Mouse (Mus musculus): ENCODE data around the gene Gm42906. TPM values are rescaled to one million over a fixed set of nuclear protein-coding genes. Genes with fewer than 3 reads are reported as not detected.

Gene Gm42906
- polyA plus RNA-seq, 1 experiment from 2014 or later: not detected

GRCm38 (mm10) chr5:151042911-151043310 lies 385.1 kb downstream of the Gm42906 start:
- H3K4me1 ChIP-seq: peaks cover 13% of the 10 kb centered on the region
- WGBS: 95% methylated on average over 5 of the region's 5 CpGs
- no peak overlapping the region for H3K4me2 ChIP-seq (replicated peaks)
- H3K27me3 ChIP-seq: no peaks in the 10 kb centered on the region
- peaks cover 14% of the 10 kb centered on the region for H3K36me3 ChIP-seq
- H3K4me3 ChIP-seq (replicated peaks): no peak overlapping the region
- H3K27ac ChIP-seq (replicated peaks): no peak overlapping the region
- H3K9me3 ChIP-seq (replicated peaks): no peaks in the 10 kb centered on the region
- H3K9ac ChIP-seq: no peak overlapping the region
- no peak for ATAC-seq (ENCODE audit: insufficient number of reproducible peaks, low FRiP score, low TSS enrichment, low read depth)

DNA sequence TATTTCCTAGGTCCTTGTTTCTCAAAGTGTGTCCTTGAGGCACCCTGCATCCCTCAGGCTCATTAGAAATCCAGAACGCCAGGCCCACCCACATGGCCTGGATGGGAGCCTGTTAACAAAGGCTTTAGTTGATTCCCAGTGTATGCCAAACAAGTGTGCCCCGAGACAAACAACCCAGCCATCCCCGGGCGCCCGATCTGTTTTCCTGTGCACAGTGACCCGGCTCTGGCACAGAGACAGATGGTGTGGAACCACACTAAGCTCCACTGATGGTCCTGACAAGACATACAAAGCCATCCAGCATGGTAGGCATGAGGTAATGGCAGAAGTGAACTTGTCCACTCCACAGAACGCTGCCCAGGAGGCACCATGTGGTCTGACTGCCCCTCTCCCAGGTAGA lies 390.1 kb downstream of the Gm42906 start:
- no peak overlapping the region for H3K4me3 ChIP-seq (replicated peaks)
- no peak overlapping the region for H3K4me2 ChIP-seq (replicated peaks)
- H3K9me3 ChIP-seq (replicated peaks): no peaks in the 10 kb centered on the region
- ATAC-seq (ENCODE audit: insufficient number of reproducible peaks, low FRiP score, low TSS enrichment, low read depth): no peak
- peaks cover 7% of the 10 kb centered on the region; the same call in 1 of the 2 replicates for H3K36me3 ChIP-seq
- H3K27ac ChIP-seq (replicated peaks): no peak overlapping the region
- 79% methylated on average over 7 of the region's 7 CpGs for WGBS
- no peak overlapping the region for H3K9ac ChIP-seq
- no peaks in the 10 kb centered on the region for H3K27me3 ChIP-seq
- H3K4me1 ChIP-seq: 0 out of 2 replicates have a peak, but pooled peaks cover 2% of the 10 kb centered on the region

DNA sequence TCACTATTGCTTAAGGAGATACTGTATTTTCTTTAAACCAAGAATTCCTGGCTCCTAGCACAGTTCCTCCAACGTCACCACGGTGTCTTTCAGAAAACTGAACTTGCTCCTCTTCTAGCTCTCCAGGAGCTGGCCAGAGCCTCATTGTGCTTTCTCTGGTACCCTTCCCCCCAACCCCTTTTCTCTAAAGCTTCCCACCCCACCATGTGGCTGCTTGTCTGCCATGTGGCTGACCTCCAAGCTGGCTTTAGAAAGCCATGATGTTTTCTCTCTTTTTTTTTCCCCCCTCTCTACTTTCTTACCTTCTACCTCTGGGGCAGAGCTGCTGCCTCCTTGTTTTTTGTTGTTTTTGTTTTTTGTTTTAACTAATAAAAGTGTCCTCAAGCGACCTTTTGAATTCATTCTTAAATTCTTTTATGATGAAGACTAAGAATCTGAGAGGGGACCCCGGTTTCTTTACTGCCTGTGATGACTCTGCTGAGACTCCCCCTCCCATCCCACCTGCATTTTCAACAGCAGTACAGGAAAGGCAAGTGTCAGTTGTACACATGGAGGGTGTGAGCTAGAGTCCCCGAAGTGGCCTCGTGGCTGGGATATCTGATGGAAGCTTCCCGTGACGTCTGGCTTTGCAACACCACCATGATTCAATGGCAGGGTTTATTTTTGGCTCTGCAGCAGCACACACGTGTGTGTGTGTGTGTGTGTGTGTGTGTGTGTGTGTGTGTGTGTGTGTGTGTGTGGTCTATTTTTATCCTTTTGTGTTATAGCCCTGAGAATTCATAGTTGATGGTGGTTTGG lies 393.0 kb downstream of the Gm42906 start:
- Histone ChIP-seq H3K4me1 (0 out of 2 replicates have a peak, but pooled peaks cover 2% of the 10 kb centered on the region), H3K27me3 (no peaks in the 10 kb centered on the region), H3K9me3 (replicated peaks) (no peaks in the 10 kb centered on the region), H3K9ac (no peak overlapping the region), H3K36me3 (peaks cover 4% of the 10 kb centered on the region; the same call in 1 of the 2 replicates), H3K4me3 (replicated peaks) (no peak overlapping the region), H3K27ac (replicated peaks) (no peak overlapping the region), H3K4me2 (replicated peaks) (no peak overlapping the region)
- ATAC-seq (ENCODE audit: insufficient number of reproducible peaks, low FRiP score, low TSS enrichment, low read depth): no peak
- WGBS: 52% methylated on average over 9 of the region's 9 CpGs

DNA sequence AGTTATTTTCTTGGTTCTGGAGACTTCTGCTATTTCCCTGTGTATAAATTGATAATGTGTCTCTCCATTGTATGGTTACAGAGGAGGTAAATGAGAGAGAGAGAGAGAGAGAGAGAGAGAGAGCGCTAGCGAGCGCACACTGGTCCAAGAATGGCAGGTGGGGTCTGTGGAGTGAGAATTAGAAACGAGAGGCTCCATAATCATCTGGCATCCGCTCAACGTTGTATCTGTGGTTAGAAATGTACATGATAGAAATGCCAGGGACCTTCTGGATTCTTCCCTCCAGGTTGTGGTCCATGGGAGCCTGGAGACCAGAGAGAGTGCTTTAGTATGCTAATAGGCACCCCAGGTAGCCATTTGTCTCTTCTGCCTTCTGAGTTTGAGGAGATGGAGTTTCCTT lies 399.1 kb downstream of the Gm42906 start:
- Histone ChIP-seq H3K9ac (no peak overlapping the region), H3K4me3 (replicated peaks) (no peak overlapping the region), H3K4me1 (peaks cover 2% of the 10 kb centered on the region), H3K9me3 (replicated peaks) (no peaks in the 10 kb centered on the region), H3K27me3 (no peaks in the 10 kb centered on the region), H3K36me3 (no peaks in the 10 kb centered on the region), H3K27ac (replicated peaks) (no peak overlapping the region), H3K4me2 (replicated peaks) (no peak overlapping the region)
- no peak for ATAC-seq (ENCODE audit: insufficient number of reproducible peaks, low FRiP score, low TSS enrichment, low read depth)
- 72% methylated on average over 6 of the region's 6 CpGs for WGBS

GRCm38 (mm10) chr5:151027171-151027570 lies 400.8 kb downstream of the Gm42906 start:
- Histone ChIP-seq H3K27me3 (no peaks in the 10 kb centered on the region), H3K4me1 (peaks cover 16% of the 10 kb centered on the region), H3K4me2 (replicated peaks) (no peak overlapping the region), H3K36me3 (no peaks in the 10 kb centered on the region), H3K4me3 (replicated peaks) (no peak overlapping the region), H3K9me3 (replicated peaks) (no peaks in the 10 kb centered on the region), H3K9ac (no peak overlapping the region), H3K27ac (replicated peaks) (no peak overlapping the region)
- 42% methylated on average over 7 of the region's 7 CpGs for WGBS
- no peak for ATAC-seq (ENCODE audit: insufficient number of reproducible peaks, low FRiP score, low TSS enrichment, low read depth)

DNA sequence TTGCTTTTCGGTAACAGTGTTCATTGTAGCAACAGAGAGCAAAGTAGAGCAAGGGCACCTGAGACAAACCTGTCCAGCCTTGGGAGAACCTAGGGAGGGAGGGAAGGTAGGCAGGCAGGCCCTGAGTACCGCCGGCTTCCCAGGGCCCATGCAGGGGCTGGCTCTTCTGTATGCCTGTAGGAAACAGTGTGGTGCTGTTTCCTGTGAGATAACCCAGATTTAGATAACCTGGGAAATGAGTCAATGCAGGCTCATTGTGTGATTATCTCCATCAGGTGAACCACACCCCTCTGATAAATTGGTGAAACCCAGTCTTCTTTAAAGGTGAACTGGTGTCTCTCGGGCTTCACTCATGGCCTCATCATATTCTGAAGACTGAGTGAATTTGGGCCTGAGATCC lies 401.9 kb downstream of the Gm42906 start:
- 92% methylated on average over 4 of the region's 4 CpGs for WGBS

GRCm38 (mm10) chr5:151024483-151024882 lies 403.5 kb downstream of the Gm42906 start:
- no peak overlapping the region for H3K4me3 ChIP-seq (replicated peaks)

More for the DNA sequence above, 401.9 kb downstream of the Gm42906 start:
- Histone ChIP-seq H3K9me3 (replicated peaks) (no peaks in the 10 kb centered on the region), H3K4me1 (peaks cover 16% of the 10 kb centered on the region), H3K27me3 (no peaks in the 10 kb centered on the region), H3K4me3 (replicated peaks) (no peak overlapping the region), H3K36me3 (no peaks in the 10 kb centered on the region), H3K4me2 (replicated peaks) (no peak overlapping the region), H3K9ac (no peak overlapping the region), H3K27ac (replicated peaks) (no peak overlapping the region)
- no peak for ATAC-seq (ENCODE audit: insufficient number of reproducible peaks, low FRiP score, low TSS enrichment, low read depth)

GRCm38 (mm10) chr5:151023461-151023860 lies 404.5 kb downstream of the Gm42906 start:
- Histone ChIP-seq H3K4me1 (peaks cover 17% of the 10 kb centered on the region), H3K36me3 (no peaks in the 10 kb centered on the region), H3K27me3 (no peaks in the 10 kb centered on the region), H3K4me3 (replicated peaks) (0 out of 2 replicates have a peak overlapping the region, but pooled peaks have one; percentile 7), H3K4me2 (replicated peaks) (peak overlapping the region; percentile 28; the same call in 1 of the 2 replicates), H3K9me3 (replicated peaks) (no peaks in the 10 kb centered on the region), H3K27ac (replicated peaks) (peak overlapping the region; percentile 63; the same call in 1 of the 2 replicates), H3K9ac (no peak overlapping the region)
- ATAC-seq (ENCODE audit: insufficient number of reproducible peaks, low FRiP score, low TSS enrichment, low read depth): 0 out of 2 replicates have a peak, but pooled peaks have one; percentile 67
- WGBS: 8% methylated on average over 8 of the region's 8 CpGs

More at GRCm38 (mm10) chr5:151024483-151024882, 403.5 kb downstream of the Gm42906 start:
- Histone ChIP-seq H3K9me3 (replicated peaks) (no peaks in the 10 kb centered on the region), H3K9ac (no peak overlapping the region), H3K27ac (replicated peaks) (no peak overlapping the region), H3K36me3 (no peaks in the 10 kb centered on the region), H3K4me2 (replicated peaks) (no peak overlapping the region), H3K27me3 (no peaks in the 10 kb centered on the region), H3K4me1 (peaks cover 16% of the 10 kb centered on the region)
- ATAC-seq (ENCODE audit: insufficient number of reproducible peaks, low FRiP score, low TSS enrichment, low read depth): no peak
- WGBS: 69% methylated on average over 2 of the region's 2 CpGs

DNA sequence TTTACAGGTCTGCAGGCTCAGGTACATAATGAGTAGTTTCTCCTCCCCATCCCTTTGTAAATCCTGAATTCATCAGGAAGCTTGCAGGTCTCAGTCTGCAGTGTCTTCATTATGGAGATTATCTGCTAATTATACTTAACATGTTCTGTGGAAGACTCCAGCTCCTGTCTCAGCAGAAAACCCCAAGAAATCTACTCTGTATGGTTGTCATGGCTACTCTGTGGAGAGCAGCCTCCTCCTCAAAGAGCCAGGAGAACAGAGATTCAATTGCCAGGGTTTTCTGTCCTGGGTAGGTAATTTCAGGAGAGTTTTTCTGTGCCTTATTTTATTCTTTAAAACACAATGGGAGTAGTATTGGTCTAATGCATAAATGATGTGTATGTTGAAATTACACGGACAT lies 405.0 kb downstream of the Gm42906 start:
- 12% methylated on average over 1 of the region's 1 CpGs for WGBS
- H3K4me1 ChIP-seq: peaks cover 19% of the 10 kb centered on the region
- no peaks in the 10 kb centered on the region for H3K36me3 ChIP-seq
- no peaks in the 10 kb centered on the region for H3K27me3 ChIP-seq
- no peaks in the 10 kb centered on the region for H3K9me3 ChIP-seq (replicated peaks)
- H3K4me3 ChIP-seq (replicated peaks): no peak overlapping the region
- no peak overlapping the region for H3K9ac ChIP-seq
- peak overlapping the region; percentile 28; the same call in 1 of the 2 replicates for H3K4me2 ChIP-seq (replicated peaks)
- peak overlapping the region; percentile 63; the same call in 1 of the 2 replicates for H3K27ac ChIP-seq (replicated peaks)
- ATAC-seq (ENCODE audit: insufficient number of reproducible peaks, low FRiP score, low TSS enrichment, low read depth): no peak

- Histone ChIP-seq H3K4me1 (peaks cover 19% of the 10 kb centered on the region), H3K4me2 (replicated peaks) (no peak overlapping the region), H3K9me3 (replicated peaks) (no peaks in the 10 kb centered on the region), H3K27ac (replicated peaks) (no peak overlapping the region), H3K9ac (no peak overlapping the region), H3K4me3 (replicated peaks) (no peak overlapping the region), H3K27me3 (no peaks in the 10 kb centered on the region), H3K36me3 (no peaks in the 10 kb centered on the region)
- 70% methylated on average over 7 of the region's 7 CpGs for WGBS
- ATAC-seq (ENCODE audit: insufficient number of reproducible peaks, low FRiP score, low TSS enrichment, low read depth): no peak
These were observed 405.9 kb downstream of the Gm42906 start for GRCm38 (mm10) chr5:151022026-151022425.

DNA sequence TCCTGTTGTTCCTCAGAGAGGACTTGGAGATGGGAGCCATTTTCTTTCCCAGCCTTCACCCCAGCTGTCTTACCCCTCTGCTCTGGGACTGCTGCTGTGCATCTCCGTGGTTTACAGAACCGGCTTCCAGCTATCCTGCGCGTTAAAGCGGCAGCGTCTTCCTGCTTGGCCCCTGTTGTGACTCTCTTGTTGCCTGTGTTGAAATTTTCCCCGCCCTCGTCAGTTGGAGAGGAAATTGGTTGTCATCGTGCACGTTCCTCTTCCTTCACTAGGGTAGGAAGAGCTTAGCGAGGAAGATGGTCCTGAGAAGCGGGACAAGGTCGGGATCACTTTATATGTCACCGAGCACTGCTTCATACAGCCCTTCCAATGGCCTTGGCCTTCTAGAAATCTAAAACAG lies 407.1 kb downstream of the Gm42906 start:
- Histone ChIP-seq H3K27ac (replicated peaks) (no peak overlapping the region), H3K4me1 (peaks cover 19% of the 10 kb centered on the region), H3K9me3 (replicated peaks) (no peaks in the 10 kb centered on the region), H3K4me2 (replicated peaks) (no peak overlapping the region), H3K4me3 (replicated peaks) (no peak overlapping the region), H3K9ac (no peak overlapping the region), H3K36me3 (no peaks in the 10 kb centered on the region), H3K27me3 (no peaks in the 10 kb centered on the region)
- WGBS: 75% methylated on average over 14 of the region's 14 CpGs
- ATAC-seq (ENCODE audit: insufficient number of reproducible peaks, low FRiP score, low TSS enrichment, low read depth): no peak
